Mouse (Mus musculus): Measurements from ENCODE around the gene Naa38.
"Not testable (repeated sequence)": the region's sequence is repeated elsewhere in the genome, so short reads cannot be mapped to it uniquely, and the experiment has no call there.

Gene Naa38

GRCm38 (mm10) chr11:69373223-69373965, 21.9 kb upstream of the Naa38 start:
- no peak for DNase-seq

GRCm38 (mm10) chr11:69375646-69376045, 19.6 kb upstream of the Naa38 start:
- no peak for DNase-seq

GRCm38 (mm10) chr11:69377766-69378165, 17.5 kb upstream of the Naa38 start:
- no peak for DNase-seq

DNA sequence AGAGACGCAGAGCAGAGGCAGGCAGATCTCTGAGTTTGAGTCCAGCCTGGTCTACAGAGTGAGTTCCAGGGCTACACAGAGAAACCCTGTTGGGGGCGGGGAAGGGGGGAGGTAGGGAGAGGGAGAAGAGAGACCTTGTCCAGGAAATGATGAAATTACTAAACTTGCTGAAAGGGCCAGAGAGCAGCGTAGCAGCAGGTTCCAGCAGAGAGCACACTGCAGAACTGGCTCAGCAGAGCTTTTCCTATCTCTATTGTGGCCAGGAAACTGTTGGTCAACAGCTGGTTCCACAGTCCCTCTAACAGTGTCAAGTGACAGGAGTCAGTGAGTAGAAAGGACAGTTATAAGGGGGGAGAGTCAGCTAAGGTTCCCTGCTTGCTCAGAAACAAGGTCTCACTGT, 15.7 kb upstream of the Naa38 start:
- no peak for DNase-seq

GRCm38 (mm10) chr11:69381356-69381755, 13.9 kb upstream of the Naa38 start:
- no peak for DNase-seq

DNA sequence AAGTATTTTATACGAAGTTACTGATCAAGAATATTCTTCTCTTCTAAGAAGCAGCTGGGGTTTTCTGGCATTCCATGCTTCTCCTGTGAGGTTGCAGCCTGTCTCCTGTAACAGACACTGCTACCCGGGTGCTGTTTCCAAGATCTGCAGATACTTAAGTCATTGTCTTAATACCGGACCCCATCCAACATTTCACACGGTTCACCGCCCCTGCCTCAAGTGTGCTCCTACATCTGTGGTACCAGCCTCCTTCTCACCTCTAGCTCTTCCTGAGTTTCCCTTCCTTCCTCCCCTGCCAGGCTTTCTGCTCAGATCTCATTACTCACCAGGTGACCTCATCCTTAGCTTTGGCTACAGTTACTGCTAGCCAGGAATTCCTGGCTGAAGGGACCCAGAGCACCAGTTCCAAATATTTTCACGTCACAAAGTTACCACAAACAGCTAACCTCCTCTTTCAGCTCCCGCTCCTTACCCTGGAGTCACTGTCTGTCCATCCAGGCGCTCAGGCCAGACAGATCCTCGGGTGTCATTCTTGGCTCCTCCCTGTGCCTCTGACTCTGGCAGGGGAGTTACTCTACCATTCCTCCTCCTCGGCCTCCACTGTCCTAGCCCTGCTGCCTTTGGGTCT, 12.7 kb upstream of the Naa38 start:
- DNase-seq = no peak

GRCm38 (mm10) chr11:69384979-69385378, 10.3 kb upstream of the Naa38 start:
- no peak for DNase-seq

DNA sequence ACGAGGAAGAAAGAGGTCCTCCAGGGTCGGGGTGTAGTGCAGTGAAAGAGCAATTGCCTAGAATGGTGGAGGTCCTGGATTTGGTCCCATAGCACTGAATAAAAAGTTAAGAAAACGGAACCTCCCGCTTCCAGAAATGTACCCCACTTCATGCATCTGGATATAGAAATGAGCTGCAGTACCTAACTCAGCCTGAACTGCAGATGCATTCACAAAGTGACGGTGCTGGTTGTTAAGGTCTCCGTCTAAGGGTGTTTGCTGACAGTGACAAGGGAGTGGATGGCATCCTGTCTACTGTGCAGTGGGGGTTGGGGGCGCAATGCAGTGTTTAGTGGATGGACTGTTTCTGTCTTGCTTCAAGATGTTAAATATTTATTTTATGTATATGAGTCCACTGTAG, 8.5 kb upstream of the Naa38 start:
- DNase-seq = no peak

DNA sequence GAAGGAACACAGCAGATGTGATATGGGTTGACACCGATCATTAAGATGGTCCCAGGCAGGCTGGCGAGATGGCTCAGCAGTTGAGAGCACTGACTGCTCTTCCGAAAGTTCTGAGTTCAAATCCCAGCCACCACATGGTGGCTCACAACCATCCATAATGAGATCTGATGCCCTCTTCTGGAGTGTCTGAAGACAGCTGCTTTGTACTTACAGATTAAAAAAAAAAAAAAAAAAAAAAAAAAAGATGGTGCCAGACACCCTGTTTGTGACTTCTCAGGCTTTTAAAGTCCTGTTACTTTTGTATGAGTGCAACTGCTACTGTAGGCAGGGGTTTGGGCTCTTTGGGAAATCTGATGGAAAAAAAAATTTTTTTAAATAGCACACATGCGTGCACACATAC, 6.6 kb upstream of the Naa38 start:
- no peak for DNase-seq

GRCm38 (mm10) chr11:69389531-69390399, 5.5 kb upstream of the Naa38 start:
- peak; percentile 50 for DNase-seq

GRCm38 (mm10) chr11:69390400-69391034, 4.8 kb upstream of the Naa38 start:
- peak; percentile 95 for DNase-seq

GRCm38 (mm10) chr11:69394591-69395167, 608 bp upstream of the Naa38 start:
- DNase-seq = not testable (repeated sequence)

GRCm38 (mm10) chr11:69395634-69396373, 517 bp downstream of the Naa38 start:
- peak; percentile 98 for DNase-seq

DNA sequence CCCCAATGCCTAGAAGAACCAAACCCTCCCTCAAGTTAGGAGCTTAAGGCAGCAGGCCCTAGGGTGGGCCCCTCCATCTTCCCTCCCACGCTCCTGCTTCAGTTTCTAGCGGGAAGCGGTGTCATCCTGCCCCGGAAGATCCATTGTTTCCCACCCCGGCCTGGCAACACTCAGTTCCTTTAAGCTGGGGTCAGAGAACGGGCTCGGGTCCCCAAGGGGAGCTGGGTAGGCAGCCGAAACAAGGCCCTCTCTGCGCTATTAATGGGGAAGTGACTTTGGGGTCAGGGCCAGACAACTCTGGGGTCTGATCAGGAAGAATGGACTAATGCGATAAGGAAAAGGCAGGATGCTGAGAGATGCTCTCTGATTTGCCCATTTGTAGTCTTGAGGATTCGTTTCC, 1.5 kb downstream of the Naa38 start:
- DNase-seq = peak; percentile 65

DNA sequence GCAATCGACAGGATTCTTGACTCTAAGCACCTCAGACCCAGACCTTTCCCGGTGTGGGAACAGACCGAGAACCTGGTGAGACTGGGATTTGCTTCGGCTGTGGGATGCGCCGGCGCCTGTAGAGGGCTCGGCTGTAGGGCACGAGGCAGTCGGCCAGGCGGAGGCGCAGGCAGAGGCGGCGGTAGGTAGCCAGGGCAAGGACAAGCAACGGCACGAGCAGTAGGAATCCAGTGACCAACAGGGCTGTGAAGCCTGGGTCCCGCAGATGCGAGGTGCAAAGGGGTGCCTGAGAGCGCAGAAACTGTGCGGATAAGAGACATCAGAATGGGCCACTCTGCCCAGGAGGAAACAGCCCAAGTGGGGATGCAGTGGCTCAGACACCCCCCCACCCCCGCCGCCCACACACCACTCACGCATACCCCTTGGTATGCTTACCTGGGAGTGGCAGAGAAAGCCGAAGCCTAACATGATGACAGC, 2.3 kb downstream of the Naa38 start:
- no peak for DNase-seq

- DNase-seq = peak; percentile 50
These were observed 2.8 kb downstream of the Naa38 start, which contains the start of gene Tmem88 for GRCm38 (mm10) chr11:69398059-69398458. Gene Tmem88 (minus strand): TSS chr11:69398234.

DNA sequence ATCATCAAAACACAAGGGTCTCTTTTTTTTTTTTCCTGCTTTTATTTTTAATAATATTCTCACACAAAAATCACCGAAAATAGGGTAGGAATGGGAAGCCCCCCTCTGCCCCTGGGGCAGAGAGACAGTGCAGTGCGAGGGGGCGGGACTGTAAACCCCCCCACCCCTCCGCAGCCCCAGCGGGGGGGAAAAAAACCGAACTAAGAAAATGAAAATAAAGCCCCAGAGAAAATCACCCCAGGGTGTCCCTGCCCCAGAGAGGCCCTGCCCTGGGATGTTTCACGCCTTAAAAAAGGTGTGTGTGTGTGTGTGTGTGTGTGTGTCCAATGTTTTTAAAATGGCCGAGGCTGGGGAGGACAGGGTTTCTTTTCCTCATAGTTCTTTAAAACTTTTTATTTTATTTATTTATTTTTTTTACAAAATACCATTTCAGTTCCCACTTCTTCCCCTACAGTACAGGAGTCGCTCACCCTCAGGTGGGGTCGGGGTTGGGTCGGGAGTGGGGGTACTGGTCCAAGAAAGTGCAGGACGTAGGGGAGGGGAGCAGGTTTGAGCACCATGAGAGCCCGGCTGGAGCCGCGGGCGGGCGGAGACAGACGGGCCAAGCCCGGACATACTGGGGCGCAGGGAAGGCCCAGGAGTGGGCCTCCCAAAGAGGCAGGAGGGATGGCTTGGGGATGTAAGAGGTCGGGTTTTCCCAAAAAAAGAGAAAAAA, 3.4 kb downstream of the Naa38 start:
- DNase-seq = no peak

DNA sequence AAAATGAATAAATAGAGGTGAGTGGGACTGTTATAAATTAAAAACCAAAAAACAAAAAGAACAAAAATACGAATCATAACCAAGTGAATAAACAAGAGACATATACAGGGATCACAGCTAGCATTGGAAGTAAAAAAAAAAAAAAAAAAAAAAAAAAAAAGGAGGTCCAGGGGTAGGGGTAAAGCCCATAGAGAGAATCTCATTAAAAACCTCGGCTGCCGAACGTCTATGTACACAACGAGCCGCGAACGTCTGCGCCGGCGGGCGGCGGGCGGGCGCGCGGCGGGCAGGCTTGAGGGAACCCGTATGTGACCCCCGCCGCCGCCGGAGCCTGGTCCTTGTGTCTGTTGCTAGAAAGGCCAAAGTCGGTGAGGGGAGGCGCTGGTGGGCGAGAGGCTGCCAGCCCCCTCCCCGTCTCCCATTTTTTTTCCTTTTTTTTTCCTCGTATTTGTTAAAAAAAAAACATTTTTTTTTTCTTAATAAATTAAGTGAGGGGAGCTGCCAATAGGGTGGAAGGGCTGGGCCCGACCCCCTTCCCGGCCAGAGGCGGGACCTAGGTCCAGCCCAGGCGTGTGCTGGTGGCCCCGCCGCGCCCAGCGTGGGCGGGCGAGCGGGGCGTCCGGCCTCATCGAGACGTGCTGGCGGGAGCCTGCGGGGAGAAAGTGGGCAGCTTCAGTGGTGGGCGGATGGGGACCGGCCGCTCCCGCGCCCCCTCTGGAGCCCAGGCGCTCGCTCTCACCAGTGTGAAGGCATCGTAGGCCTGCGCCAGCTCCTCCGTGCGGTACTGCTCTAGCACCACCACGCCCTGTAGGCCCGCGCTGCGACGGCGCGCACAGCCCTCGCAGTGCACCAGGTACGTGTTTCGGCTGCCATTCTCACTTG, 4.2 kb downstream of the Naa38 start:
- no peak for DNase-seq

DNA sequence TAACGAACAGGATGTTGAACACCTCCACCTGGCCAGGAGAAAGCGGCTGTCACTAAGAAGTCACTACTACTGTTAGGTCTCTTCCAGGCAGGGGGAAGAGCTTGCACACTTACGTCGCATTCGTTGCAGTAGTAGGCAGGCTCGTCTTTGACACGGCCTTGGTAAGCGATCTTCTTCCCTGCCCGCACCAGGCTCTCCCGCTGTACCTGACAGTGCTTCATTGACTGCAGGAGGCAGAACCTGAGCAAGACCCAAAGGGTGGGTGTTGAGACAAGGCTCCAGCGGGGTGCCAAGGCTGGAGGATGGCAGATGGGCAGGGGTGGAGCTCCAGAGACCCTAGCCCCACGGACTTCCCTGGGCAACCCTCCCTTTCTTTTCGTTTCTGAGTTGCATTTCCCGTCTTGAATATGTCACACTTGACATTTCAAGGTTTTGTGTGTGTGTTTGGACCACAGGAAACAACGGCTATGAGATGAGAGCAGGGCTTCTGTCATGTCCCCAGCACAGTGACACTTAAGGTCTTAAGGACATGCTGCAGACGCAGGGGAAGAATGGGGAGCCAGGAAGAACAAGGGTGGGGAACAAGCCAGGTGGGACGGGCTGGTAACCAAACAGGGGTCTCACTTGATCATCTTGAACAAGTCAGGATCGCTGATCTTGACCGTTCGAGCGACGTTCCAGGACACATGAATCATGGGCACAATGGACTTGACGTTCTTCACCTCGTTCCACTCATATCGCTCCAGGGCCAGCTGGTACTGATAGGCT, 5.0 kb downstream of the Naa38 start:
- DNase-seq = no peak
